Mouse (Mus musculus): ENCODE data around the gene C1rl. TPM values are rescaled to one million over a fixed set of nuclear protein-coding genes. Genes with fewer than 3 reads are reported as not detected.
"Not testable (repeated sequence)": the region's sequence is repeated elsewhere in the genome, so short reads cannot be mapped to it uniquely, and the experiment has no call there.

Gene C1rl
- polyA plus RNA-seq, 1 experiment from 2014 or later: 1.8 TPM

DNA sequence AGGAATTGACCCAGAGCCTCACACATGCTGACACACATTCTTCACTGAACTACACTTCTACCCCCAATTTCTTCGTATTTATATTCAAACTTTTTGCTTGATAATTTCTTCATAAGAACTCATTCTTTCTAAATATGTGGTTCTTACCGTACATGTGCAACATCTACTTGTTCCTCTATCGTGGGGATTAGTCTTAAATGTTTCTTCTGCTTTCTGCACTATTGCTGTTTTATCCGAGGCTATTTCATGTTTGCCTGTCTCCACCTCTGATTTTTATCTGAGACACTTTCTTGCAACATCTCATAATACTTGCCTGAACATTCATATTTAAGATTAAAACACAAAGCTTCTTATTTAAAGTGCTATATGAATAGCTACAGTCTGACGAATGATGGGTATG, 3.1 kb downstream of the C1rl start:
- H3K27ac ChIP-seq (ENCODE audit: low read length): no peak overlapping the region
- no peaks in the 10 kb centered on the region; the same call in 1 of the 2 replicates for H3K9me3 ChIP-seq (ENCODE audit: low read length)
- no peak for ATAC-seq (ENCODE audit: low FRiP score, low TSS enrichment)
- H3K4me2 ChIP-seq (replicated peaks; ENCODE audit: low read depth, low read length): no peak overlapping the region
- no peak overlapping the region for H3K9ac ChIP-seq (replicated peaks; ENCODE audit: low read length)
- no peaks in the 10 kb centered on the region for H3K27me3 ChIP-seq (ENCODE audit: insufficient read depth, low read length)
- 90% methylated on average over 5 of the region's 5 CpGs for WGBS
- H3K36me3 ChIP-seq (ENCODE audit: insufficient read depth, low read length): no peaks in the 10 kb centered on the region
- peaks cover 4% of the 10 kb centered on the region; the same call in 1 of the 2 replicates for H3K4me1 ChIP-seq (ENCODE audit: insufficient read depth, low read length)
- H3K4me3 ChIP-seq (ENCODE audit: low read length): no peak overlapping the region

DNA sequence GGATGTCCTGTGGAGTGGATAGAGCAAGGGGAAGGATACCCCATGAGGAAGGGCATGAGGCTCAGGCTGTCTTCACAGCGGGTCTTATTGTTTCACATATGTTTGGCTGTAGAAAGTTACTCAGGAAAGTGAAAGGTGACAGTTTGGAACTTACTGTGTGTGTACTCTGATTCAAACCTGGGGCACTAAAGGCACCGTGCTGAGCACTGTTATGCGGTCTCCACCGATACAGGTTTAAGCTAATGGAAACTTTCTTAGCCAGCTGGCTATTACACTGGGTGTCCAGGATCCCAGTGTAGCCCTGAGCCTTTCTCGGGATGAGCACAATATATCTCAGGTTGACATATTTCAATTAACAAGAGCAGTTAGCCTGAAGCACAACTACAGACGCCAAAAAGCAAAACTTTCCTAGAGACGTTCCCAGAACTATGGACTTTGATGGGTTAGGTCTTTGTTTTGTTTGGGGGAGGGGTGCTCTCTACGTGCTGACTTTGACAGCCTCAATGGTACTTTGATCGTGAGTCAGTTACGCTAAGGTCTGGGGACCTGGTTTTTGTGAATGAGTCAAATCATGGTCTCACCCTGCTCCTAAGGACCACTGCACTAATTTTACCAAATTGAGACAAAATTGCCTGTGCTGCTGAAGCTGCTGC, 7.1 kb downstream of the C1rl start:
- no peaks in the 10 kb centered on the region; the same call in 1 of the 2 replicates for H3K9me3 ChIP-seq (ENCODE audit: low read length)
- no peak overlapping the region for H3K27ac ChIP-seq (ENCODE audit: low read length)
- H3K4me3 ChIP-seq (ENCODE audit: low read length): no peak overlapping the region
- H3K27me3 ChIP-seq (ENCODE audit: insufficient read depth, low read length): no peaks in the 10 kb centered on the region
- no peak overlapping the region for H3K4me2 ChIP-seq (replicated peaks; ENCODE audit: low read depth, low read length)
- 39% methylated on average over 10 of the region's 10 CpGs for WGBS
- no peak for ATAC-seq (ENCODE audit: low FRiP score, low TSS enrichment)
- no peak overlapping the region for H3K9ac ChIP-seq (replicated peaks; ENCODE audit: low read length)
- H3K4me1 ChIP-seq (ENCODE audit: insufficient read depth, low read length): no peaks in the 10 kb centered on the region
- no peaks in the 10 kb centered on the region for H3K36me3 ChIP-seq (ENCODE audit: insufficient read depth, low read length)

DNA sequence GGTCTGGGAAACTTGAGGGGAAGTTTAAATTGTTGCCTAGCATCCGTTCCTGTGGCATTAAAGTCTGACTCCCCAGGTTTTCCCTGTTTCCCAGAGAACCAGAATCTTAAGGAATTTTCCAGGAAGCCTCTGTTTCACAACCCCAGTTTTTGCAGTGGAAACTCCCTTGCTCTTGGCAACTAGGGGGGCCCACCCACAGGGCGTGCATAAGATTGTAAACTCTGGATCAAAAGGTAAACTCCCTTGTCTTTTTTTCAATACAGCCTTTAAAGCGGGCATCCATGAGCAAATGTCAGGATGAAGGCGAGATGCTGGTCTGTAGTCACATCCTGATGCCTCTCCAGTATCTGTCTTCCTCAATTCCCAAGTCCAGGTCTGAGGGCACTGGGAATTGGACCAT, 8.6 kb downstream of the C1rl start:
- Histone ChIP-seq H3K4me2 (replicated peaks; ENCODE audit: low read depth, low read length) (no peak overlapping the region), H3K4me3 (ENCODE audit: low read length) (no peak overlapping the region), H3K9me3 (ENCODE audit: low read length) (no peaks in the 10 kb centered on the region), H3K9ac (replicated peaks; ENCODE audit: low read length) (no peak overlapping the region), H3K27ac (ENCODE audit: low read length) (no peak overlapping the region), H3K36me3 (ENCODE audit: insufficient read depth, low read length) (no peaks in the 10 kb centered on the region), H3K4me1 (ENCODE audit: insufficient read depth, low read length) (no peaks in the 10 kb centered on the region), H3K27me3 (ENCODE audit: insufficient read depth, low read length) (no peaks in the 10 kb centered on the region)
- 74% methylated on average over 4 of the region's 4 CpGs for WGBS
- no peak for ATAC-seq (ENCODE audit: low FRiP score, low TSS enrichment)

DNA sequence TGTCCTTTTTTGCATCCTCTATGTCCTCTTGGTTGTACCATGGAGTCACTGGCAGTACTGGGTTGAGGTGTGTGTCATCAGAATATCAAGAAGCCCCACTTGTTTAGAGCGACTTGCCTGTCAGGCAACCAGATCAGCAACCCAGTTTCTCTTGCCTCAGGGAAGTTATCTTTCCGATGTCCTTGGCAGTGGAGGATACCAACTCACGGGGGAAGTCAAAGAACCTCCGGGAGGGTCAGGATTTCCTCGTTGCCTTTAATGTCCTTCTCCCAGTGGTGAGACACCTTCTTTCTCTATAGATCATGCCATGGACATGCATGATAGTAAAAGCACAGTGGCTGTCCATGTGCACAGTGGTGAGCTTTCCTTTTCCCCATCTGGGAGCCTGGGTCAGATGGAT, 9.1 kb downstream of the C1rl start:
- Histone ChIP-seq H3K9ac (replicated peaks; ENCODE audit: low read length) (no peak overlapping the region), H3K4me2 (replicated peaks; ENCODE audit: low read depth, low read length) (no peak overlapping the region), H3K27me3 (ENCODE audit: insufficient read depth, low read length) (no peaks in the 10 kb centered on the region), H3K36me3 (ENCODE audit: insufficient read depth, low read length) (no peaks in the 10 kb centered on the region), H3K4me3 (ENCODE audit: low read length) (no peak overlapping the region), H3K4me1 (ENCODE audit: insufficient read depth, low read length) (no peaks in the 10 kb centered on the region), H3K27ac (ENCODE audit: low read length) (no peak overlapping the region), H3K9me3 (ENCODE audit: low read length) (no peaks in the 10 kb centered on the region)
- no peak for ATAC-seq (ENCODE audit: low FRiP score, low TSS enrichment)
- 86% methylated on average over 5 of the region's 5 CpGs for WGBS

DNA sequence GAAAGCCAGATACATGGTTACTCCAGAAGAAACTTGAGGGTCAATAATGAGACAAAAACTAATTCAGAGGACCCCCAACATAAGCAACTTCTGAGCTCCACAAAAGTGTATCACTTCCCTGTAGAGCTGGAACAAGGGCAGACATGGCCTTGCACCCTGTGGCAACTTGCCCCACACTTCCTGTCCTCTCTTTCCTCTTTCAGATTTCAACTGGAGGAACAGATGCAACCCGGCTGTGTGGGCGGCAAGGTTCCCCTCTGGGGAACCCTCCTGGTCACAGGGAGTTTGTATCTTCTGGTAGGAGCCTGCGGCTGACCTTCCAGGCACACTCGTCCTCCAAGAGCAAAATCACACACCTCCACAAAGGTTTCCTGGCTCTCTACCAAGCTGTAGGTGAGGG, 12.1 kb downstream of the C1rl start:
- Histone ChIP-seq H3K4me2 (replicated peaks; ENCODE audit: low read depth, low read length) (no peak overlapping the region), H3K4me3 (ENCODE audit: low read length) (no peak overlapping the region), H3K27ac (ENCODE audit: low read length) (no peak overlapping the region), H3K4me1 (ENCODE audit: insufficient read depth, low read length) (no peaks in the 10 kb centered on the region), H3K27me3 (ENCODE audit: insufficient read depth, low read length) (no peaks in the 10 kb centered on the region), H3K9me3 (ENCODE audit: low read length) (no peaks in the 10 kb centered on the region), H3K36me3 (ENCODE audit: insufficient read depth, low read length) (no peaks in the 10 kb centered on the region), H3K9ac (replicated peaks; ENCODE audit: low read length) (no peak overlapping the region)
- 64% methylated on average over 4 of the region's 4 CpGs for WGBS
- ATAC-seq (ENCODE audit: low FRiP score, low TSS enrichment): no peak

DNA sequence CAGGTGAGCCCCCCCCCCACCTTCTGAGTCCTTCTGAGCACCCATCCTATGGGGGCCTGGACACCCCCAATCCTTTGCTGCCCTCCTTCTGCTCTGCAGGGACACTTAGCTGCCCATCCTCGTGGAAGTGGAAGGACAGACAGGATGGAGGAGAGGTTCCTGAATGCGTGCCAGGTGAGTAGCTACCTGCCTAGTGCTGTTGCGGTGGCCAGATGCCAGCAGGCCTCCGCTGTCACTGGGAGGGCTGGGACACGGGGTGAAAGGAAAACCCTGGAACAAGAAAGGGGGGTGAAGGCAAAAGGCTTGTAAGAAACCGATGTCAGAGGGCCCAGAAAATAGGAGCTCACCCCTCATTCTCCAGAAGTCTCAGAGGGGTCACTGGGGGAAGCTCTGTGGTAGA, 14.1 kb downstream of the C1rl start:
- WGBS: 85% methylated on average over 6 of the region's 6 CpGs
- Histone ChIP-seq H3K4me1 (ENCODE audit: insufficient read depth, low read length) (no peaks in the 10 kb centered on the region), H3K27ac (ENCODE audit: low read length) (no peak overlapping the region), H3K27me3 (ENCODE audit: insufficient read depth, low read length) (no peaks in the 10 kb centered on the region), H3K36me3 (ENCODE audit: insufficient read depth, low read length) (no peaks in the 10 kb centered on the region), H3K4me3 (ENCODE audit: low read length) (no peak overlapping the region), H3K9me3 (ENCODE audit: low read length) (no peaks in the 10 kb centered on the region), H3K9ac (replicated peaks; ENCODE audit: low read length) (no peak overlapping the region), H3K4me2 (replicated peaks; ENCODE audit: low read depth, low read length) (no peak overlapping the region)
- ATAC-seq (ENCODE audit: low FRiP score, low TSS enrichment): no peak

DNA sequence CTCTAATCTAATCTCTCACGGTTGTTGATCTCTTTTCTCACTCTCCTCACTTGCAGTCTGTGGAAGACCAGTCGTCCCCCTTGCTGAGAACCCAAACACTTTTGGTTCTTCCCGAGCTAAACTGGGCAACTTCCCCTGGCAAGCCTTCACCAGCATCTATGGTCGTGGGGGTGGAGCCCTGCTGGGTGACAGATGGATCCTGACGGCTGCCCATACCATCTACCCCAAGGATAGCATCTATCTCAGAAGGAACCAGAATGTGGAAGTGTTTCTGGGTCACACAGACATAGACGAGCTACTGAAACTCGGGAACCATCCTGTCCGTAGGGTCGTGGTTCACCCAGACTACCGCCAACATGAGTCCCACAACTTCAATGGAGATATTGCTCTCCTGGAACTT, 15.4 kb downstream of the C1rl start:
- ATAC-seq (ENCODE audit: low FRiP score, low TSS enrichment): no peak

DNA sequence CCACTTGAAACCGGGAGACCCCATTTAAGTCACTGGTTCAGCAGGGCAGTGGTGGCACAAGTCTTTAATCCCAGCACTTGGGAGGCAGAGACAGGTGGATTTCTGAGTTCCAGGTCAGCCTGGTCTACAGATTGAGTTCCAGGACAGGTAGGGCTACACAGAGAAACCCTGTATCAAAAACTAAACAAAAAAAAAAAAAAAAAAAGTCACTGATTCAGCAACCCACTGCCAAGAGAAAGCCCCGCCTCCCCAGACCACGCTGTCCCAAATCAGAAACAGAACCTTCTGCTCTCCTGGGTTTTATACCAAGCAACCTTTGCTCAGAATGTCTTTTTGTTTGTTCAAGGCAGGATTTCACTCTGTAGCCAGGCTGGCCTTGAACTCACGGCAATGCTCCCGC, 16.3 kb downstream of the C1rl start:
- H3K36me3 ChIP-seq (ENCODE audit: insufficient read depth, low read length): not testable (repeated sequence)
- 84% methylated on average over 5 of the region's 5 CpGs for WGBS

More for the DNA sequence above, 15.4 kb downstream of the C1rl start:
- no peaks in the 10 kb centered on the region for H3K9me3 ChIP-seq (ENCODE audit: low read length)
- no peaks in the 10 kb centered on the region for H3K36me3 ChIP-seq (ENCODE audit: insufficient read depth, low read length)
- no peak overlapping the region for H3K9ac ChIP-seq (replicated peaks; ENCODE audit: low read length)
- no peak overlapping the region for H3K4me2 ChIP-seq (replicated peaks; ENCODE audit: low read depth, low read length)
- H3K4me1 ChIP-seq (ENCODE audit: insufficient read depth, low read length): no peaks in the 10 kb centered on the region
- 83% methylated on average over 10 of the region's 10 CpGs for WGBS
- no peak overlapping the region for H3K27ac ChIP-seq (ENCODE audit: low read length)
- H3K4me3 ChIP-seq (ENCODE audit: low read length): no peak overlapping the region
- no peaks in the 10 kb centered on the region for H3K27me3 ChIP-seq (ENCODE audit: insufficient read depth, low read length)

DNA sequence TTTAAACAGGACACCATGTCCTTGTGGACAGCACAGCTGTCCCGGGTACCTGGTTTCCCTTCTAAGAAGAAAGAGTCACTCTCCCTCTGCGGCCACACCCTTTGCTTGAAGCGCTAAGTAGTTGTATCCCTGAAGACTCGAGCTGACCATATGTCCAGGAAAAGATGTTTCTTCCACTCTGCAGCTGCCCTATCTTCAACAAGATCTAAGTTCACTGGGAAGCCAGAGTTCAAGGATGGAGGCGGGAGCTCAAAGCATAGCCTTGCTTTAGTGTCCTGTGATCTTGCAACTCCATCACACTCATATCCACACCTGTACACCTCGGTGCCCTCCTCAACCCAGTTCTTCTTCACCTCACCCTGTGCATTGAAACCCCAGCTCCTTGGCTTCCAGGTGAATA, 19.0 kb downstream of the C1rl start:
- no peaks in the 10 kb centered on the region for H3K36me3 ChIP-seq (ENCODE audit: insufficient read depth, low read length)
- H3K4me2 ChIP-seq (replicated peaks; ENCODE audit: low read depth, low read length): no peak overlapping the region
- 57% methylated on average over 6 of the region's 6 CpGs for WGBS
- peak; percentile 29; the same call in 1 of the 2 replicates for ATAC-seq (ENCODE audit: low FRiP score, low TSS enrichment)
- no peak overlapping the region for H3K27ac ChIP-seq (ENCODE audit: low read length)
- no peaks in the 10 kb centered on the region for H3K4me1 ChIP-seq (ENCODE audit: insufficient read depth, low read length)
- H3K4me3 ChIP-seq (ENCODE audit: low read length): no peak overlapping the region
- no peaks in the 10 kb centered on the region for H3K9me3 ChIP-seq (ENCODE audit: low read length)
- H3K27me3 ChIP-seq (ENCODE audit: insufficient read depth, low read length): no peaks in the 10 kb centered on the region
- no peak overlapping the region for H3K9ac ChIP-seq (replicated peaks; ENCODE audit: low read length)

More for the DNA sequence above, 16.3 kb downstream of the C1rl start:
- ATAC-seq (ENCODE audit: low FRiP score, low TSS enrichment); H3K9me3 ChIP-seq (ENCODE audit: low read length); H3K4me2 ChIP-seq (replicated peaks; ENCODE audit: low read depth, low read length); H3K27me3 ChIP-seq (ENCODE audit: insufficient read depth, low read length); H3K4me1 ChIP-seq (ENCODE audit: insufficient read depth, low read length); H3K27ac ChIP-seq (ENCODE audit: low read length); H3K4me3 ChIP-seq (ENCODE audit: low read length); H3K9ac ChIP-seq (replicated peaks; ENCODE audit: low read length): not testable (repeated sequence)

DNA sequence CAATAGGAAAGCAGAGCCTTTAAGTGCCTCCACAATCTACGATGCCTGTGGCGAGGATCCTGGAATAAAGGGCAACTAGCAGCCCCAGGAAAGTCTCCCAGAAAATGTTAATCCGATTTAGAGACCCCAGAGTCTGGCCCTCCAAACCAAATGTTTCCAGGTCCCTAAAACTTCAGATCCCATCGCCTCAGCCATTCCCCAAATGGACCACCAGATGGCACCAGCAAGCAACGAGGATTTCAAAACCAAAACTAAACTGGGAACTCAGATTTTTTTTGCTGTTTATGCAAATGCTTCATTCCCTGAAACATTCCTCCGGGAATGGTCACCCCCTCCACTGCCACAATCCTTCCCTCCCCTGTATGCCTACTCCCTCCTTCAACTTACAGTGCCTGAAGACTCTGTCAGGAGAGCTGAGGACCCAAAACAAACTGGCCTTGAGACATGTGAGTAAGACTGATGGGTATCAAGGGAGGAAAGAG, 19.5 kb downstream of the C1rl start, which contains the start of gene C1ra:
TSS of gene C1ra (plus strand) at position 51 of the 482 bp plus-strand sequence.
- Histone ChIP-seq H3K4me3 (ENCODE audit: low read length) (peak within 1 kb of the TSS; percentile 39), H3K4me1 (ENCODE audit: insufficient read depth, low read length) (no peaks in the 10 kb centered on the region), H3K36me3 (ENCODE audit: insufficient read depth, low read length) (no peaks in the 10 kb centered on the region), H3K9me3 (ENCODE audit: low read length) (no peaks in the 10 kb centered on the region), H3K9ac (replicated peaks; ENCODE audit: low read length) (peak within 1 kb of the TSS; percentile 61), H3K27me3 (ENCODE audit: insufficient read depth, low read length) (no peaks in the 10 kb centered on the region), H3K27ac (ENCODE audit: low read length) (no peak within 1 kb of the TSS), H3K4me2 (replicated peaks; ENCODE audit: low read depth, low read length) (peak within 1 kb of the TSS; percentile 55)
- ATAC-seq (ENCODE audit: low FRiP score, low TSS enrichment): peak; percentile 55; the same call in 1 of the 2 replicates
- 10% methylated on average over 6 of the region's 6 CpGs for WGBS
